Mouse (Mus musculus): ENCODE measurements at regions not wholly inside any gene's neighbourhood (a gene's known extent, or its start where the extent isn't known, plus 50 kb on each side); places are given as distances from the start of the nearest gene placed in this dataset.

GRCm38 (mm10) chr19:52738946-52739345 lies 301.1 kb downstream of the Xpnpep1 start:
- TF ChIP-seq CEBPB (IDR thresholded peaks at IDR 0.05; ENCODE audit: insufficient read depth, poor library complexity, severe bottlenecking) (no peak), REST (IDR thresholded peaks at IDR 0.05; ENCODE audit: insufficient read depth, insufficient read length) (no peak), TCF12 (IDR thresholded peaks at IDR 0.05; ENCODE audit: insufficient read depth, poor library complexity, severe bottlenecking) (no peak), POLR2A (IDR thresholded peaks at IDR 0.05; ENCODE audit: insufficient read length, low read depth) (no peak)
